Mouse (Mus musculus): ENCODE results near the gene Man1b1.

- TF ChIP-seq CTCF (IDR thresholded peaks at IDR 0.05; ENCODE audit: low read depth) = no peak
- TF ChIP-seq EP300 (IDR thresholded peaks at IDR 0.05; ENCODE audit: low read depth) = no peak
Observed at GRCm38 (mm10) chr2:25384492-25384891, 52.4 kb downstream of the Man1b1 start.

Data from liver, postnatal 0 days (tissue).